Mouse (Mus musculus): Measurements from ENCODE around the gene Tlx2. TPM values are rescaled to one million over a fixed set of nuclear protein-coding genes. Genes with fewer than 3 reads are reported as not detected.
A peak's percentile ranks its signal among the peaks of the same experiment; 100 is the strongest.

The Tlx2 gene
- polyA plus RNA-seq, 1 experiment from 2014 or later, result not detected

GRCm38 (mm10) chr6:83083497-83083896 is 13.4 kb upstream of the Tlx2 start:
- Histone ChIP-seq H3K9ac (replicated peaks; ENCODE audit: low read depth, low read length) (no peak overlapping the region), H3K4me3 (ENCODE audit: low read depth, low read length) (no peak overlapping the region), H3K27ac (ENCODE audit: low read depth, low read length) (no peak overlapping the region), H3K27me3 (ENCODE audit: control insufficient read depth, insufficient read depth, low read length) (peaks cover 35% of the 10 kb centered on the region), H3K4me2 (ENCODE audit: low read depth, low read length) (no peak overlapping the region), H3K36me3 (ENCODE audit: control insufficient read depth, insufficient read depth, low read length) (peaks cover 10% of the 10 kb centered on the region; the same call in 1 of the 2 replicates), H3K4me1 (ENCODE audit: control insufficient read depth, insufficient read depth, low read length) (peaks cover 8% of the 10 kb centered on the region), H3K9me3 (ENCODE audit: control insufficient read depth, low read length) (no peaks in the 10 kb centered on the region)
- ATAC-seq (ENCODE audit: low read depth), result no peak
- WGBS, result 16% methylated on average over 5 of the region's 5 CpGs

- Histone ChIP-seq H3K36me3 (ENCODE audit: control insufficient read depth, insufficient read depth, low read length) (peaks cover 10% of the 10 kb centered on the region; the same call in 1 of the 2 replicates), H3K9ac (replicated peaks; ENCODE audit: low read depth, low read length) (no peak overlapping the region), H3K4me3 (ENCODE audit: low read depth, low read length) (no peak overlapping the region), H3K9me3 (ENCODE audit: control insufficient read depth, low read length) (no peaks in the 10 kb centered on the region), H3K27me3 (ENCODE audit: control insufficient read depth, insufficient read depth, low read length) (peaks cover 18% of the 10 kb centered on the region), H3K4me2 (ENCODE audit: low read depth, low read length) (no peak overlapping the region), H3K4me1 (ENCODE audit: control insufficient read depth, insufficient read depth, low read length) (peaks cover 14% of the 10 kb centered on the region), H3K27ac (ENCODE audit: low read depth, low read length) (no peak overlapping the region)
- 99% methylated on average over 5 of the region's 5 CpGs for WGBS
- ATAC-seq (ENCODE audit: low read depth), result no peak
Observed at GRCm38 (mm10) chr6:83080210-83080609, 10.1 kb upstream of the Tlx2 start.

GRCm38 (mm10) chr6:83078324-83078858 is 8.3 kb upstream of the Tlx2 start:
- Histone ChIP-seq H3K4me3 (ENCODE audit: low read depth, low read length) (peak overlapping the region; percentile 76), H3K4me1 (ENCODE audit: control insufficient read depth, insufficient read depth, low read length) (peaks cover 14% of the 10 kb centered on the region), H3K27me3 (ENCODE audit: control insufficient read depth, insufficient read depth, low read length) (peaks cover 17% of the 10 kb centered on the region), H3K9me3 (ENCODE audit: control insufficient read depth, low read length) (no peaks in the 10 kb centered on the region), H3K27ac (ENCODE audit: low read depth, low read length) (peak overlapping the region; percentile 86), H3K4me2 (ENCODE audit: low read depth, low read length) (peak overlapping the region; percentile 96), H3K36me3 (ENCODE audit: control insufficient read depth, insufficient read depth, low read length) (peaks cover 10% of the 10 kb centered on the region; the same call in 1 of the 2 replicates), H3K9ac (replicated peaks; ENCODE audit: low read depth, low read length) (peak overlapping the region; percentile 62)
- under 1% methylated on average over 46 of the region's 46 CpGs for WGBS
- ATAC-seq (ENCODE audit: low read depth), result peak; percentile 93

GRCm38 (mm10) chr6:83077630-83078323 is 7.7 kb upstream of the Tlx2 start, which contains the start of gene Pcgf1:
Gene Pcgf1 (plus strand): TSS chr6:83077869.
- Histone ChIP-seq H3K9ac (replicated peaks; ENCODE audit: low read depth, low read length) (peak within 1 kb of the TSS; percentile 86), H3K27ac (ENCODE audit: low read depth, low read length) (peak within 1 kb of the TSS; percentile 86), H3K36me3 (ENCODE audit: control insufficient read depth, insufficient read depth, low read length) (peaks cover 10% of the 10 kb centered on the region; the same call in 1 of the 2 replicates), H3K4me3 (ENCODE audit: low read depth, low read length) (peak within 1 kb of the TSS; percentile 76), H3K4me2 (ENCODE audit: low read depth, low read length) (peak within 1 kb of the TSS; percentile 96), H3K27me3 (ENCODE audit: control insufficient read depth, insufficient read depth, low read length) (peaks cover 16% of the 10 kb centered on the region), H3K9me3 (ENCODE audit: control insufficient read depth, low read length) (no peaks in the 10 kb centered on the region), H3K4me1 (ENCODE audit: control insufficient read depth, insufficient read depth, low read length) (peaks cover 14% of the 10 kb centered on the region)
- under 1% methylated on average over 54 of the region's 54 CpGs for WGBS
- ATAC-seq (ENCODE audit: low read depth), result peak; percentile 78

- H3K4me2 ChIP-seq (ENCODE audit: low read depth, low read length), result no peak overlapping the region
- WGBS, result 14% methylated on average over 2 of the region's 2 CpGs
Observed at GRCm38 (mm10) chr6:83074979-83075378, 4.9 kb upstream of the Tlx2 start.

GRCm38 (mm10) chr6:83071220-83071619 is 1.1 kb upstream of the Tlx2 start:
- H3K4me2 ChIP-seq (ENCODE audit: low read depth, low read length), result no peak overlapping the region
- H3K36me3 ChIP-seq (ENCODE audit: control insufficient read depth, insufficient read depth, low read length), result no peaks in the 10 kb centered on the region
- H3K4me3 ChIP-seq (ENCODE audit: low read depth, low read length), result no peak overlapping the region
- peaks cover 64% of the 10 kb centered on the region for H3K27me3 ChIP-seq (ENCODE audit: control insufficient read depth, insufficient read depth, low read length)
- ATAC-seq (ENCODE audit: low read depth), result peak; percentile 32; the same call in 1 of the 2 replicates
- H3K9ac ChIP-seq (replicated peaks; ENCODE audit: low read depth, low read length), result no peak overlapping the region
- no peak overlapping the region for H3K27ac ChIP-seq (ENCODE audit: low read depth, low read length)
- WGBS, result 1% methylated on average over 23 of the region's 24 CpGs
- H3K9me3 ChIP-seq (ENCODE audit: control insufficient read depth, low read length), result no peaks in the 10 kb centered on the region
- H3K4me1 ChIP-seq (ENCODE audit: control insufficient read depth, insufficient read depth, low read length), result no peaks in the 10 kb centered on the region

More at GRCm38 (mm10) chr6:83074979-83075378, 4.9 kb upstream of the Tlx2 start:
- Histone ChIP-seq H3K27ac (ENCODE audit: low read depth, low read length) (no peak overlapping the region), H3K9ac (replicated peaks; ENCODE audit: low read depth, low read length) (no peak overlapping the region), H3K4me3 (ENCODE audit: low read depth, low read length) (no peak overlapping the region), H3K4me1 (ENCODE audit: control insufficient read depth, insufficient read depth, low read length) (peaks cover 14% of the 10 kb centered on the region), H3K27me3 (ENCODE audit: control insufficient read depth, insufficient read depth, low read length) (peaks cover 37% of the 10 kb centered on the region), H3K36me3 (ENCODE audit: control insufficient read depth, insufficient read depth, low read length) (0 out of 2 replicates have a peak, but pooled peaks cover 2% of the 10 kb centered on the region), H3K9me3 (ENCODE audit: control insufficient read depth, low read length) (no peaks in the 10 kb centered on the region)
- no peak for ATAC-seq (ENCODE audit: low read depth)

GRCm38 (mm10) chr6:83070311-83071219 is 472 bp upstream of the Tlx2 start:
- WGBS, result under 1% methylated on average over 44 of the region's 58 CpGs
- Histone ChIP-seq H3K4me3 (ENCODE audit: low read depth, low read length) (peak overlapping the region; percentile 20), H3K36me3 (ENCODE audit: control insufficient read depth, insufficient read depth, low read length) (no peaks in the 10 kb centered on the region), H3K27me3 (ENCODE audit: control insufficient read depth, insufficient read depth, low read length) (peaks cover 71% of the 10 kb centered on the region), H3K9me3 (ENCODE audit: control insufficient read depth, low read length) (no peaks in the 10 kb centered on the region), H3K9ac (replicated peaks; ENCODE audit: low read depth, low read length) (no peak overlapping the region; the same call in 1 of the 2 replicates), H3K27ac (ENCODE audit: low read depth, low read length) (no peak overlapping the region), H3K4me1 (ENCODE audit: control insufficient read depth, insufficient read depth, low read length) (no peaks in the 10 kb centered on the region), H3K4me2 (ENCODE audit: low read depth, low read length) (no peak overlapping the region)
- 0 out of 2 replicates have a peak, but pooled peaks have one; percentile 4 for ATAC-seq (ENCODE audit: low read depth)

GRCm38 (mm10) chr6:83069488-83070246 is 426 bp downstream of the Tlx2 start:
- H3K9ac ChIP-seq (replicated peaks; ENCODE audit: low read depth, low read length), result no peak overlapping the region; the same call in 1 of the 2 replicates
- H3K27me3 ChIP-seq (ENCODE audit: control insufficient read depth, insufficient read depth, low read length), result peaks cover 71% of the 10 kb centered on the region
- under 1% methylated on average over 69 of the region's 69 CpGs for WGBS
- peak overlapping the region; percentile 20 for H3K4me3 ChIP-seq (ENCODE audit: low read depth, low read length)
- no peak overlapping the region for H3K4me2 ChIP-seq (ENCODE audit: low read depth, low read length)
- no peaks in the 10 kb centered on the region for H3K36me3 ChIP-seq (ENCODE audit: control insufficient read depth, insufficient read depth, low read length)
- H3K4me1 ChIP-seq (ENCODE audit: control insufficient read depth, insufficient read depth, low read length), result no peaks in the 10 kb centered on the region
- peak; percentile 38; the same call in 1 of the 2 replicates for ATAC-seq (ENCODE audit: low read depth)
- H3K9me3 ChIP-seq (ENCODE audit: control insufficient read depth, low read length), result no peaks in the 10 kb centered on the region
- H3K27ac ChIP-seq (ENCODE audit: low read depth, low read length), result no peak overlapping the region

Data from neural tube, embryonic 14.5 days (tissue).